Mouse (Mus musculus): ENCODE measurements around the gene Pde7b.

The Pde7b gene

GRCm38 (mm10) chr10:20418202-20418855 lies 306.5 kb downstream of the Pde7b start:
- no peak for DNase-seq

GRCm38 (mm10) chr10:20409181-20409580 lies 315.7 kb downstream of the Pde7b start:
- no peak for DNase-seq

- no peak for DNase-seq
These were observed 316.5 kb downstream of the Pde7b start for GRCm38 (mm10) chr10:20408336-20408735.

- DNase-seq, result no peak
These were observed 319.4 kb downstream of the Pde7b start for GRCm38 (mm10) chr10:20405471-20405870.

GRCm38 (mm10) chr10:20402941-20403340 lies 321.9 kb downstream of the Pde7b start:
- no peak for DNase-seq

- DNase-seq, result no peak
These were observed 324.5 kb downstream of the Pde7b start for GRCm38 (mm10) chr10:20400406-20400805.

GRCm38 (mm10) chr10:20398641-20399390 lies 326.1 kb downstream of the Pde7b start:
- DNase-seq, result no peak

- DNase-seq, result peak; percentile 30
These were observed 326.7 kb downstream of the Pde7b start for GRCm38 (mm10) chr10:20398224-20398623.

GRCm38 (mm10) chr10:20395778-20396177 lies 329.1 kb downstream of the Pde7b start:
- no peak for DNase-seq

- DNase-seq, result no peak
These were observed 330.1 kb downstream of the Pde7b start for GRCm38 (mm10) chr10:20394815-20395214.

- DNase-seq, result no peak
These were observed 334.3 kb downstream of the Pde7b start for GRCm38 (mm10) chr10:20390568-20390967.

GRCm38 (mm10) chr10:20382807-20383419 lies 342.0 kb downstream of the Pde7b start:
- DNase-seq, result no peak

- DNase-seq, result no peak
These were observed 343.5 kb downstream of the Pde7b start for GRCm38 (mm10) chr10:20381352-20381751.

- peak; percentile 29 for DNase-seq
These were observed 344.1 kb downstream of the Pde7b start for GRCm38 (mm10) chr10:20380798-20381197.

- no peak for DNase-seq
These were observed 345.7 kb downstream of the Pde7b start for GRCm38 (mm10) chr10:20379071-20379735.

- no peak for DNase-seq
These were observed 347.3 kb downstream of the Pde7b start for GRCm38 (mm10) chr10:20377621-20378020.

GRCm38 (mm10) chr10:20372046-20372445 lies 352.8 kb downstream of the Pde7b start:
- no peak for DNase-seq

GRCm38 (mm10) chr10:20362450-20363118 lies 362.3 kb downstream of the Pde7b start:
- no peak for DNase-seq

- DNase-seq, result no peak
These were observed 363.1 kb downstream of the Pde7b start for GRCm38 (mm10) chr10:20361542-20362449.

- no peak for DNase-seq
These were observed 376.0 kb downstream of the Pde7b start for GRCm38 (mm10) chr10:20348894-20349293.

Data from right cerebral cortex, adult 18-20 months (tissue).